Mouse (Mus musculus): ENCODE measurements at regions not wholly inside any gene's neighbourhood (a gene's known extent, or its start where the extent isn't known, plus 50 kb on each side); places are given as distances from the start of the nearest gene placed in this dataset.

- no peak for DNase-seq
These were observed 75.9 kb downstream of the Klhl25 start for GRCm38 (mm10) chr7:75923951-75924467.

DNA sequence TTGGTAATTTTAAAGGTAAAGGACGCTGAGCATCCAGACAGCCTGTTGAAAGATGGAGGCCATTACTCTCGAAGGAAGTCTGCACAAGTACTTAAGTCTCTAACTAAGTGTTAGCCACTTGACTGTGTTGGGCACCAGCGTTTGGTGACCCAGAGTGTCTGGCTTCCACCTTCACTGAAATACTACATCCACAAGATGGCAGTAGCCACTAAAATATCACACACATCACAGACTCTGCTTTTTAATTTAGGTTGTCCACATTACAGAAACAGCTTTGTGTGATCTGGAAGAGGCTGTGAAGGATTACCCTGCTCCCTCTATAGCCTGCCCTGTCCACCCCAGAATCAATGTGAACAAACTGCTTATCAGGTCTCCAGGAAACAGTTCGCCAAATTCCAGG is 79.4 kb downstream of the Klhl25 start:
- DNase-seq, result peak; percentile 68

DNA sequence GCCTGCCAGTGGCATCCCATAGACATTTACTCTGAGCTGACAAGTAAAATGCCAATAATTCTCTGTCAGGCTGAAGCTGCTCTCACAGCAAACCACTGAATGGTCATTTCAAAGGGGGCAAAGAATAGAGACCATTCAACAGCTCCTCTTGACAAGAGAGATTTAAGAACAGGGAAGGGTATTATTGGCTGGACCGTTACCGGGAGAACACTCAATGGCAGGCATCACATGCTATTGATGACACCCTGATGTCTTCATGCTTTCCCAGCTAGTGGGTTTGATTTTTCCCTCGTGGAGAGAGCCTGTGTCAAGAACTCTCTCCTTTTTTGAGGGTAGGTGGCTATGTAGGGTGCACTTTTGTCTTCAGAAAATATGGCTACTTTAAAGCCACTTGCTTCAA is 95.7 kb downstream of the Klhl25 start:
- DNase-seq, result no peak

GRCm38 (mm10) chr7:75955671-75956070 is 107.6 kb downstream of the Klhl25 start:
- peak; percentile 32 for DNase-seq

- no peak for DNase-seq
These were observed 109.3 kb downstream of the Klhl25 start for GRCm38 (mm10) chr7:75957366-75957765.

GRCm38 (mm10) chr7:75959903-75960620 is 112.0 kb downstream of the Klhl25 start:
- DNase-seq, result no peak

- DNase-seq, result no peak
These were observed 120.1 kb downstream of the Klhl25 start for GRCm38 (mm10) chr7:75968177-75968576.

- no peak for DNase-seq
These were observed 122.8 kb downstream of the Klhl25 start for GRCm38 (mm10) chr7:75970914-75971313.

DNA sequence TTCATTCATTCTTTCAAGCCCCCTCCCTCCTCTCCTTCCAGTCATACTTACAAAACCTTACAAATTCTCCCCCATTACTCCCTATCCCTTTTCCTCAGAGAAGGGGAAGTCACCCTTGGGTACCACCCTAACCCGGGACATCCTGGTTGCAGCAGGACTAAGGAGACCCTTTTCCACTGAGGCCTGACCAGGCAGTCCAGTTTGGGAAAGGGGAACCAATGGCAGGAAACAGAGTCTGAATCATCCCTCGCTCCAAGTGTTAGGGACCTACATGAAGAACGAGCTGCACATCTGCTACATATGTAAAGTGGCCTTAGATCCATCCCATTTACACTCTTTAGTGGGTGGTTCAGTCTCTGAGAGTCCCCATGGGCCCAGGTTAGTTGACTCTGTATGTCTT is 123.6 kb downstream of the Klhl25 start:
- no peak for DNase-seq

DNA sequence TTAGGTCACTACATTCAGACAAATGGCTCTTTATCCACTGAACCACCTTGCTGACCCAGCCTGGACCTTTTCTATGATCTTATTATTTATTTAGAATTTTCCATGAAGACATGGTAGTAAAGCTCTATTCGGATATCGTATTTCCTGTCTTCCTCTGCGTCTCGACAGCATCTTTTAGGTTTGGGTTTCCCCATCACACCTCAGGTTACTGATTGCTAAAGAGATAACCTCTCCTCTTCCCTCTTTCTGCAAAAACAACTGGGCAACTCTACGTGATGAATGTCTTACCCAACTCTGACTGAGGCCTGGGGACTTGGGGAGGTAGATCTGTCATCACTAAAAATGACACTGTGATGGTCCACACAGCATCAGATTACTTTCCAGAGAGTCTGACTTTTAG is 133.4 kb downstream of the Klhl25 start:
- DNase-seq, result no peak

DNA sequence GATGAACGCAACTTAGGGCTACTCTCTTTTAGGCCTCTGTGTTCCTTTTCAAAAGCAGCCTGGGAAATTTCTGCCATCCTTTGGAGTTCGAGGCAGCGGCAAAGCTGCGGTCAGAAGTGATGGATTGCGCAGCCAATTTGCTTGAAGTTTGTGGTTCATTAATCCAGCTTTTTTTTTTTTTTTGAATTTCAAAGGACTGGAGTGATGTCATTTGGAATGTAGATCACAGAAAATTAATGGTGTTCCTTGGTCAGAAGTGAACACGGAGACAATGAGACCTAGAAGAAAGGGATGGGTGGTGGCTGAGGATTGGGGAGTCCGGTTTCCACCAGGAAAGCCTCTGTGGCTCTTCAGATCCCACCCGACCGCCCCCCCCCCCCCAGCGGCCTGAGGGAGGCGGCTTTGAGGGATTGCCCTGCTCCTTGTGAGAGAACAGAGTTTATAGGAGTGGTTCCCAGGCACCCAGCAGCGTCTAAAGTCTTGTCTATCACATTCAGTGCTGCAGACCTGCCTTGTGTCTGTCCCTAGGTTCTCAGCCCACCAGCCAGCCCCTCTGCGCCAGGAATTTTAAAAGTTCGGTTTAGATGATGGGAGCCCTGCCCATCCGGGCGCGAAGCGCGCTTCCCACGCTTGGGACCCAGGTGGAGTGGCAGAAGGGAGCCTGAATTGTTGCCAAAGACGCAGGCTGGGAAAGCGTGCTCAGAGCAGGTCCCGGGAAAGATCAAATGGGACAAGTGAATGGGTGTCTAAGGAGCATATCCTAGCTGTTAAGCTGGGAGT is 135.1 kb downstream of the Klhl25 start:
- peak; percentile 51 for DNase-seq

- DNase-seq, result no peak
These were observed 135.7 kb downstream of the Klhl25 start for GRCm38 (mm10) chr7:75983809-75984171.

DNA sequence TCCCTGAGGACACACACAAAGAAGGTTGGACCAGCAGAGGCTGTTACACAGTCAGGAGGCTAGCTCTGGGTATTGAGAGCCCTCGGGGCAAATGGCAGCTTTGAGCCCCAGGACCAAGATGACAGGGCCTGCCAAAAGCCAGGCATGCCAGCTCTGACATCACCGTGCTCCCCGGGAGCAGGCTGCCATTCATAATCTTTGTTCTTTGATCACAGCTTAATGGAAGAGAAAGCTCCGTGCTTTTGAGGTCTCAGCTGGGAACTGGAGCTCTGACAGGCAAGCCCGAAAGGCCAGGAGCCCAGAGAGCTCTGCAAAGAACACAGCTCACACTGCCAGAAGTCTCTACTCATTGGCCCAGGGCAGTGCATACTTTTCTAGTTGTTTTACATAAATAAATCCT is 150.7 kb downstream of the Klhl25 start:
- peak; percentile 24 for DNase-seq

DNA sequence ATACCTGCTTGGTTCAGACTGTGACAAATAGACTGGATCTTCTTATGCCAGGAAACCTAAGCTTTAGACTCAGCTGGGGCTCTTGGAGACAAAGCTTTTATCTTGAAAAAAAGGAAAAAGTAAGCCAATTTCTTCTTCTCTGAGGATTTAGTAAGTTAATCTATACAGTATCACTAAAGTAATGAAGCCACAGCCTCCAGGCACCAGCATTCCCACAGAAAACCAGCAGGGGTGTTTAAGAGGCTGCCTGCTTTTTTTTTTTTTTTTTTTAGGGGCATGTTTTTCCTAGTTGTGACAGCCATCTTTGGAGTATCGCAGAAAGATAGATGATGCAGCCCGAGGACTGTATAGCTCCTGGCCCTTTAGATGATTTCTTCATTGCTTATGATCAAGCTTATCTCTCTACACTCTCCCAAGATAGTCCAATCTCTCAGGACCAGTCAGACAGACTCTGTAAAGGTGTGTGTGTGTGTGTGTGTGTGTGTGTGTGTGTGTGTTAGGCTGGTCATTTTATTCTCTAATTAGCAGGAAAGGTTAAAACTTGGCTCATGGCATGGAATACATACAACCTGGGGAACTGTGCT is 151.3 kb downstream of the Klhl25 start:
- DNase-seq, result no peak

DNA sequence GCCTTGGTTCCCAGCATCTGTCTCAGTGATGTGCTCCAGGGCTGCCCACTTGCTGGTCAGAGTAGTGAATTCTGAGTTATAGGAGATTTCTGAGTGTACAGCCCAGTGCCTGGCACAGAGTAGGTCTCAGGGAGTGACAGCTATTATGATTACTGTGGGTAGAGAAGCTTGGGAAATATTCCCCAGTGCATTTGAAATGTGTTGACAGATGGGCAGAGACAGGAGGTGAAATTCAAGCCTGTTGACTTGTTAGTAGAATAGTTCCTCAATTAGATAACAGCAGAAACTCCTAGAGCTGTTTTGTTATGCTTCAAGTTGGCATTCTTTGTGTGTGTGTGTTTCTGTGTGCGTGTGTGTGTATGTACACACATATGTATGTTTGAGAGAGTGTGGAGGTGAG is 152.9 kb downstream of the Klhl25 start:
- DNase-seq, result no peak

DNA sequence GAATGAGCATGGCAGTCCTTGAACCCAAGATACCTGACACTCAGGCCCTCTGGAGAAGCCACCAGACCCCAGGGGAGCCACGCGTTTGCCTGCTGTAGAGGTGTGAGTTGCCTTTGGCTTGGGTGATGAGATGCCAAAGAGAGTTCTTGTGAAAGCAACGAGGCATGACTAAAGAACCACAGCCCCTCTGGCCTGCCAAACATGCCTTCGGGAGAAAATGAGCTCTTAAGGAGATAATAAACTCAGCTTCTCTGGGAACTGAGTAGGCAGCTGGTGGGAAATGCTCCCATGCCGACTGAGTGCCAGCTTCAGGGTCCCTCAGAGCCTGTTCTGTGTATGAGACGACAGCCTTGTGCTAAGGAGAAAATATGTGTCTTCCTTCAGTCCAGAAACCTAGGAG is 160.1 kb downstream of the Klhl25 start:
- DNase-seq, result no peak

DNA sequence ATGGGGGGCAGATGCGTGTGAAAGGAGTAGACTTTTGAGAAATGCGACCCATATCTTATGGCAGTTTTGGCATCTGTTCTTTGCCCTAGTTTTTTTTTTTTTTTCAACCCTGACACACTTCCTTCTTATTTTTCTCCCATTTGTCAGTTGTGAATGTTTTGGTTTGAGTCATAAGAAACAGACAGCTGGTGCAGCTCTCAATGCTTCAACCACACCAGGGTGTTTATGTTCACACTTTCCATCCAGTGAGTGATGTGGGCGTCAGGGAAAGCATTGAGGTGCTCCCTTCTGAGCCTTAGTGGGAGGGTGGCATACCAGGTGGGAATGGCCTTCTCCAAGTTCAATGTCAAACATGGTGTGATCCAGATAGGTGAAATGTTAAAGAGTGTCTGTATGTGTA is 181.9 kb upstream of the Agbl1 start:
- peak; percentile 2 for DNase-seq

GRCm38 (mm10) chr7:76049342-76049741 is 180.3 kb upstream of the Agbl1 start:
- DNase-seq, result no peak

DNA sequence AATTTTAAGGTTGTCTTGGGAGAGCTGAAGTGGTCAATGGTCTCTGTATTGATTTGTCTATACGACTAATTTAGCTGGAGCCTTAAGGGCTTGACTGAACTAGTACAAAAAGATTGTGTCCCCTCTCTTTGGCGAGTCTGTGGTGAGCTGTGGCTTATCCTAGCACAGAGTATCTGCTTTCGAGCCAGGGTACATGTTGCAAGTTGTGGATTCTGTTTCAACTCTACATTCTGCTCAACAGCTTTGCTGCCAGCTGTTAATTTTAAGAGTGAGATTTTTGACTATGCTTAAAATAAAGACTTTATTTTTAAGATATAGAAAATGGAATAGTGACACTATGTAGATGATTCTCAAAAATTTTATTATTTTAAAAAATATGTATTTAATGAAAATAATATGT is 175.8 kb upstream of the Agbl1 start:
- DNase-seq, result no peak

- no peak for DNase-seq
These were observed 130.5 kb upstream of the Agbl1 start for GRCm38 (mm10) chr7:76099149-76099548.

- peak; percentile 46 for DNase-seq
These were observed 108.3 kb upstream of the Agbl1 start for GRCm38 (mm10) chr7:76121242-76121844.

DNA sequence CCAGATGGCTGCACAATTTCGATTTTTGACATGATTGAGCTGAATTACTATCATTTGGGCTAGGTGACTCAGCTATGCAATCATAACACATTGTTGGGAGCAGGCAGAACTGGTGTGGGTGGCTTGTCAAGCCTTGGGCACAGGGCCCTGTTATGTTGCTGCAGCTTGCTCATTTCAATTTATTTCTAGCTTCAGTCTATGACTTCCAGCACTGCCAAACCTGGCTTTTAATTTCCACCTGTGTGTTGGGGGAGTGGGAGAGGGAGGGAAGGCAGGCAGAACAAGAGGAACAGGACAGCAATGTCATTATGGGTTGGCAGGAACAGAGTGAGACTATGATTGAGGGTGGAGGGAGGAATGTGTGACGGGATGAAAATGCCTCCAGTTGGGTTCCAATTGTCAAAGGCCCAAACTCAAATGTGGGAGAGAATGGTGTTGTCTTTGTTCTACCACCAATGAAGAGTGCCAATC is 102.0 kb upstream of the Agbl1 start:
- no peak for DNase-seq

- peak; percentile 33 for DNase-seq
These were observed 87.2 kb upstream of the Agbl1 start for GRCm38 (mm10) chr7:76142455-76142854.

Measured in retina, postnatal 1 day (tissue).